Mouse (Mus musculus) WW6 (cell line): ENCODE results near the gene Olfr1016.

Source experiments
- DNase-seq: peaks from one replicate; pipeline ENCODE4 v3.0.0-alpha.2; 2013; ENCODE audit warnings: low read depth, low spot score

Olfr1016 gene

DNA sequence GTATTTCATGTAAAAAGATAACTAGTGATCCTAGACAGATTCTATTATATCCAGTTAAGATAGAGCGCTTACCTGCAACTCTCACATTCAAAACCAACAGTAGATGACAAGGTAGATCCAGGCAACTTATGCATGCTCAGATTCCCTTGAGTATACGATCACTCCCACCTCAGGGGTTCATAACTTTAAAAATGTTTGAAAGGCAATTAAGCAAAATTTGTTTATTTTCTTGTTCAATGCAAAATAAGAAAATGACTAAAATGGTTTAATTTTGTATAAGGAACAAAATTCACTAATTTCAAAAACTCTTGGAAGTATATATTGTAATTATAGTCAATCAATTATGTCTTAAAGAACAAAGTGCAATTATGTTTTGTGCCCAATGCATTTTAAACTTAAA is at the start of gene Olfr1016:
TSS of gene Olfr1016 (minus strand) at position 101 of the 400 bp plus-strand sequence.
- no peak for DNase-seq

DNA sequence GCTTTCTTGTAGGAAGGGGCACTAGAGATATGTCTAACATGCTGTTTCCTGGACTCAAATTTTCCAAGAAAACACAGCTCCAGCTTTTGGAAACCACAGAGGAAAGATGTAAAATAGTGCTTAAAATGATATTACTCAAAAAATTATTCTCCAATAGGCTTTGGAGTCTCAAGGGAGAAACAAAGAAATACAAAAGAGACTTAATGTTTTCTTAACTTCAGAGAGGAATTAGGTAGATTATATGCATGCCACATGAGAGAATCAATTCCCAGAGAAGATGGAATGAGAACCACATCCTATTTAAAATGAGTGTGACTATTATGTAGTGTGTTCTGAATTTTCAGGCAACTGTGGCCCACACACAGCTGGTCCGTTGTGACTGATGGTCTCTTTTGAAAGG is 44.4 kb upstream of the Olfr1016 start, which contains the start of gene Olfr1020:
TSS of gene Olfr1020 (plus strand) at position 301 of the 400 bp plus-strand sequence.
- no peak for DNase-seq

- no peak for DNase-seq
These were observed 43.0 kb upstream of the Olfr1016 start, which contains the start of gene Olfr1019 for GRCm38 (mm10) chr2:85845383-85845782. Gene Olfr1019 (minus strand): TSS chr2:85845483.

DNA sequence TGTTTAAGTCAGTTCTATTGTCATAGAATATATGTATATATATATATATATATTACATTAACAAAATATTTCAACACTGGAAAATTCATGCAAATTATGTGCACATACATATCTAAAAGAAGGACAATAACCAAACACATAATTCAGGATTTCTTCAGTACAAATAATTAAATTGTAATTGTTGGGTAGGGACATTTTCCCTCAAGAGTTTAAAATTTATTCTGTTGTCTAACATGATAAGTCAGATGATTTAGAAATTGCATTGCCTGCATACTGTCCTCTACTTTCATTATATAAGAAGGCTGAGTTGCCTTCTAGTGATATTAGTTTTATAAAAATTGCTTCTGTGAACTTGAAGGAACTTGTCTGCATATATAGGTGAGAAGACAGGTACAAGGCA is 15.8 kb upstream of the Olfr1016 start, which contains the start of gene Olfr1018:
TSS of gene Olfr1018 (plus strand) at position 301 of the 400 bp plus-strand sequence.
- DNase-seq, result no peak

- DNase-seq, result no peak
These were observed 2.2 kb upstream of the Olfr1016 start for GRCm38 (mm10) chr2:85804501-85804900.

DNA sequence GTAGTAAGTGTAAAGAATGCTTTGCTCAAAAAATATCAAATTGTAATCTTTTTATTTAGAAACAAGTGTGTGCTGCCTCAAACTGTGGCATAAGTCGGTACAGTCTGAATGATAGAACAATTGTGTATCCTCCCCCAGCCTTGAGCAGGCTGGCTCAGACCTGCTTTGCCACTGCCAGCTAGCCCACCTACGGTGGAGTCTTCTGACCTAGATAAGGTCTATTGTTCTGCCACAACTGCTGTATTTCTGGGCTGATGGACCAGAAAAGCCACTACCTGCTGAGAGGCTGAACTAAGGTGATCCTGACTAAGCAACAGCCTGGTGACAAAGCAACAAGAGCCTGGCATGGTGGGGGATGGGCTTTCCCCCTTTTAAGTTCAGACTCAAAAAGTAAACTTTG is 10.0 kb downstream of the Olfr1016 start:
- no peak for DNase-seq

GRCm38 (mm10) chr2:85781717-85782116 is 20.6 kb downstream of the Olfr1016 start, which contains the start of gene Olfr1015:
Gene Olfr1015 (plus strand): TSS chr2:85782017.
- DNase-seq, result no peak

DNA sequence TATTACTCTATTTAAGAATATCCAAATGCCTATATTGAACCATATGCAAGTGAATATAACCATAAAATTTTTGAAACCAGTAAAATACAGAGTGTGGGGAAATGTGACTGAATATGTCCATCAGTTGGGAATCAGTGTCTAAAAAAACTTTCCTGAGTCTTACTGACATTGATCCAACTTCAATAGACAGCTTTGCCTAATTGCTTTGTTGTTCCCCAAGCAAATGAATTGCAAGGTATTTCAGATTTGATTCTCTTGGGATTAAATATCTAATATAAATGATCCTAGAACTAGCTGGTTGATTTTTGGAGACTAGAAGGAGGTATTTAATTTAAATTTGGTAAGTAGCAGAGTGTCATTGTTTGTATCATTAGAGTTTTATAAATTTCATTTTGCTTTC is 29.9 kb downstream of the Olfr1016 start, which contains the start of gene Olfr1014:
TSS of gene Olfr1014 (plus strand) at position 301 of the 400 bp plus-strand sequence.
- DNase-seq, result no peak

- DNase-seq, result no peak
These were observed 35.5 kb downstream of the Olfr1016 start, which contains the start of gene Olfr1013 for GRCm38 (mm10) chr2:85766798-85767197. Gene Olfr1013 (plus strand): TSS chr2:85767098.

DNA sequence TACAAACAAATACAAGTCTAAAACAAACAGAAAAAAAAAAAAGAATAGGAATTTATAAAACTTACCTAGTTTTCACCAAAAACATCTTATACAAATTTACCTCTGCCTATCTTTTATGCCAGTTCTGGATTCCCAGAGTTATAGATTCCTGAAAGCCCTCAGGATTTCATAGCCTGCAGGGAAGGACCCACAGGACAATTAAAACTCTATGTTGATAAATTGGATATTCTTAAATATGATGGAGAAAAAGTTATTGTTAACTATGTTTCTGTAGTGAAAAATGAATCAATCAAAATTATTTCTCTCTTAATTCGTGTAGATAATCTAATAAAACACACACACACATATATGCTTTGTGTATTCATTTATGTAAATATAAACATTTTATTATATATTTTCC is 39.7 kb downstream of the Olfr1016 start, which contains the start of gene Olfr1012:
TSS of gene Olfr1012 (minus strand) at position 101 of the 400 bp plus-strand sequence.
- DNase-seq, result no peak

- no peak for DNase-seq
These were observed 48.5 kb downstream of the Olfr1016 start for GRCm38 (mm10) chr2:85753822-85754221.
